Mouse (Mus musculus): ENCODE measurements around the gene Dgki.

Dgki gene

GRCm38 (mm10) chr6:37242100-37242768, 57.8 kb downstream of the Dgki start:
- no peak for DNase-seq (ENCODE audit: low spot score in 2 of 2)

GRCm38 (mm10) chr6:37241434-37241833, 58.5 kb downstream of the Dgki start:
- DNase-seq (ENCODE audit: low spot score in 2 of 2): no peak

GRCm38 (mm10) chr6:37240140-37240539, 59.8 kb downstream of the Dgki start:
- DNase-seq (ENCODE audit: low spot score in 2 of 2): no peak

DNA sequence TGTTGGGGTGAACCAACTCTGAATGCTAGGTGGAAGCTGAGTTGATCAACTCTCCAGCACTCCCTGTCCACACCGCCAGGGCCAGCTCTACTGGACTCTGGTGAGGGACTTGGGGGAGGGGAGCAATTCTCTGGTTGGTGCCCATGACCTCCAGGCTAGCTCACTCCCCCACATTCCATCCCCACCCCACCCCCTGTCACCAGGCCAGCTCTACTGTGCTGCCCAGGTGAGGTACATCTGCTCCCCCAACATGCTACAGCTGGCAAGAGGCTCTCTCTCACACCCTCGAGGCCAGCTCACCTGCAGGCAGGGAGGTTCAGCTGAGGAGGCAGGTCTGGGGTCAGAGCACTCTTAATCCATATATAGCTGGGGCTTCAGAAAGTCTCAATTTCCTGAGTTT, 63.1 kb downstream of the Dgki start:
- DNase-seq (ENCODE audit: low spot score in 2 of 2): no peak

GRCm38 (mm10) chr6:37231148-37231547, 68.8 kb downstream of the Dgki start:
- no peak for DNase-seq (ENCODE audit: low spot score in 2 of 2)

GRCm38 (mm10) chr6:37222947-37223510, 77.0 kb downstream of the Dgki start:
- no peak for DNase-seq (ENCODE audit: low spot score in 2 of 2)

DNA sequence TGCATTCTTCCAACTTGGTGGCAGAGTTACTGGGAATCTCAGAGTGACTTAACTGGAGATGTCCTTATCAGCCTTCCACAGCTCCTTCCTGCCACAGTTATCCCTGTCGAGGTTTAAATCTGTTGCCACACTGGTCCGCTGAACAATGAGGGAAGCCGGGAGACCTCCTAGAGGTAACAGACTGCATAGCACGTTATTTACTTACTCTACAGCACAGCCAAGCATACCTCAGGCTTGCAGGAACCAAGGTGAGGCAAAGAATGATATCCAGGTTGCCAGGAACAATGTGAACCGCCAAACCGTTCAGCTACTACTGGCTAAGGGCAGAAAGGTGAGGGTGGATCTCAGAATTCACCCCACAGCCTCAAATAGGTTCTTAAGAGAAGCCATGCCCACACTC, 78.0 kb downstream of the Dgki start:
- no peak for DNase-seq (ENCODE audit: low spot score in 2 of 2)

DNA sequence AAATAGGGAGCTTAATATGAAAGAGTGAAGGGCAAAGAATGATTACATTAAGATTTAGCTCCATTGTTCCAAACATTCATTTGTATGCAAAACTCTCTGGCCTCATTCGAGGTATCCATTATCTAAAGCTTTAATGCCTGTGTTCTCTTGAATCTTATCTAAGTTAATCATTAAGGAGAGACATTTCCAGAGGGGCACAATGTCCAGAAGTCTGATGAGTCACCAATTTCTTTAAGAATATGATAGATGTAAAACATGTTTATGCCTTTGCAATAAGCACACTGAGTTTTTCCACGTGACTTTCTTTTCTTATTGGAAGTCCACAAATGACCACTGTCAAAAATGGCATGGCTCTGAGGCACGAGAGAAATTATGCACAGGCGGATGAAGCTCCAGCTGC, 80.9 kb downstream of the Dgki start:
- DNase-seq (ENCODE audit: low spot score in 2 of 2): no peak

GRCm38 (mm10) chr6:37216342-37216763, 83.6 kb downstream of the Dgki start:
- DNase-seq (ENCODE audit: low spot score in 2 of 2): no peak

DNA sequence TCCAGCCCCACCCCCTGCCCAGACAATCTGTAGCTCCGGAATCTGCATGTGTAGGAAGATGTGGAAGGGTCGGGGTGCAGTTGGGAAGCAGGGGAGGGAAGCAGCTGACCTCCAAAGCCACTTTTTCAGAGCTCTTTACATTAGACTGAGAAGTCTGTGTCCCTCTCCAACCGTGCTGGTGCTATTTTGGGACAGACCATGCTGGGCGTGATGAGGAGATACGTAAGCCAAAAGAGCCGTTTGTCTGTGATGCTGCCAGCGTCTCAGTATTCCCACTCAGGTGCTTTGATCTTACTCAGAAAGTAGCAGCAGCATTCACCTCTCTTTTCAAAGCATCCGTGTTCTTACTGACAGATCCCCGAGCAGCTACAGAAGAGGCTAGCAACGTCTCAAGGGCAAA, 84.3 kb downstream of the Dgki start:
- no peak for DNase-seq (ENCODE audit: low spot score in 2 of 2)

DNA sequence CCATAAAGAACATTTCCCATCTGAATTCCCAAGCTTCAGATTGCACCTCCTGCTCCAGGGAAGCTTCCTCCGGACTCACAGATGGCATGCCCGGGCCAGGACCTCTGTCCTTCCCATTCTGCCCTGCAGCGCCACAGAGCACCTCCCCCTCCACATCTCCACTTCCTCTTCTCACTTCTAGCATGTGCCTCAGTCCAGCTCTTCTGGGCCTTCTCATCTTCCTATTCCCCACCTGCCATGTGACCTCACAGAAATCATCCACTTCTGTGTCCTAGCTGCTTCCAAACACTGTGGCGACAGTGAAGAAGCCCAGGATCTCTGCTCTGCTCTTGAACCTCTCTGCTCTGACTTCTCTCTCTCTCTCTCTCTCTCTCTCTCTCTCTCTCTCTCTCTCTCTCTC, 87.1 kb downstream of the Dgki start:
- DNase-seq (ENCODE audit: low spot score in 2 of 2): no peak

DNA sequence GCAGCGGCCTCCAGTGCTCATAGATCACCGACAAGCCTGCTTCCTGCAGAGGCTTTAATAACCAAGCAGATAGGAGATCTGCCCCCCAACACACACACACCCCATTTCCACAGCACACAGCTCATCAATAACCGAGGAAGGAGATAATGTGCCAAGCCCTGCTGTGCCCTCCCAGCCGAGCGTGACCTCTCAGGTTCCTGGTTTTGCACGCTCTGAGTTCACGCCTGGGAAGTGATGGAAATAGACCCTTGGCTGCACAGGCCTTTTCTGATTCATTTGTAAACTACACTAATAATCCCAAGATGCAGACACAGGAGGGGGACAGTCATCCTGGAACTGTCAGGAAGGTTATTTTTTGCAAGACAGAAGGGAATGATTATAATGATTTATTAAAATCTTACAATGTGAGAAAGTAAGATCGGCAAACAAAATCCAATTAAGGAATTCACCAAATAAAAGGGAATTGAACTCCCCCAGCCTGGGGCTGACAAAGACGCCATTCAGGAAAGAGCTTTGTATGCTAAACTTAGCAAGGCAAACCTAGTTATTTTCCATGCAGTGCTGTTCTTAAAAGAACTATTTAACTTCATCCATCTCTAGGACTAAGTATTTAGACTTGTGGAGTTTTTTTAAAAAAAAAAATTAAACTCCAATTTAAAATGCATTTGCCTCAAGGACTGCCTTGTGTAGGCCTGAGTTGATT, 88.3 kb downstream of the Dgki start:
- DNase-seq (ENCODE audit: low spot score in 2 of 2): no peak

DNA sequence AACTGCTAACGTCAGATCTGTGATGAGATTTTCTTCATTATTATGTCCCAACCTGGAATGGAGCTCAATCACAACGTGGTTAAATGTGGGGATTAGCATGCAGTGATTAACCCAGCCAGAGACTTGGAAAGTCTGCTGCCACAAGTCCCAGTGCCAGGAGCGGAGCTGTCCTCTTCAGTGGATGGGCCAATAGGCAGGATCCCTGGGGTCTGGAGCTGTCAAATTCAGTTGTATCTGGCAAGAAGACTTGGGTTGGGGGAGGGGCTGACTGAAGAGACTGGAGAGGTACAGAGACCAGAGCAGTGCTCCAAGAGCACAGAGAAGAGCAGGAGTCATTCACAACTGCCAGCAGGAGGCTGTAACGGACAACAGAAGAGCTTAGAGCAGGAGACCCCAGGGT, 97.1 kb downstream of the Dgki start:
- DNase-seq (ENCODE audit: low spot score in 2 of 2): no peak

DNA sequence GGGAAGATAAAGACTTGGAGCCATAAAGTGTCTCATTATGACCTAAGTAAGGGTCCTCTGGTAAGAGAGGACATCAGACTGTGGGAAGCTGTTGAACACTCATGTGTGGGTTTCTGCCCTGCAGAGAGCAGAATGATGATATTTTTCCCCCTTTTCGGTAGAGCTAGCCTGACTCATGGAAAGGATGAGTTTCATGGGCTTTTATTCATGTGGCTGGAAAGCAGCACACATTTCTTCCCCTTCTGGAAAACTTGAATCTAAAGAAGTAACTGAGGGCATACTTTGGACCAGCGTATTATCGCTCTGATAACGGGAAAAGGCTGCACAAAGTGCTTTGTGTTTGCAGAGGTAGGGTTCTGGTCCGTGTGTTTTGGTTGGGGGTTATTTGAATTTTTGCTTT, 99.1 kb downstream of the Dgki start:
- DNase-seq (ENCODE audit: low spot score in 2 of 2): no peak

GRCm38 (mm10) chr6:37199502-37199901, 100.5 kb downstream of the Dgki start:
- no peak for DNase-seq (ENCODE audit: low spot score in 2 of 2)

GRCm38 (mm10) chr6:37197745-37198144, 102.2 kb downstream of the Dgki start:
- no peak for DNase-seq (ENCODE audit: low spot score in 2 of 2)

DNA sequence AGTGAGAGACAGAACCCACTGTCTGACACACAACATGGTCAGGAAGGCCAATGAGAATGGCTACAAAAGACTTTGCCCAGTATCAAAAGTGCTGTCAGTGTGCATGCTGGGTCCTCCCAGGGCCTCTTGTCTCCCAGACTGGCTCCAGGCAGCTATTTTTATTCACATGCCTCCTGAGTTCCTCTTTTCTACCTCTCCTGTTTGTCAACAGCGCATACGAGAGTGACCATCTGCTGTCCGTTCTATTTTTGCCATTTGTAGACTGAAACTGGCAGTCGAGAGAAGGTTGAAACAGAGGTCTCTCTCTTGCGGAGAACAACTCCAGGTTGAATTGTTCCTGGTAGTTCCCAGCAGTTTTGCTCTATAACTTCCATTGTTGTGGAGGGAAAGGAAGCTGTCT, 103.1 kb downstream of the Dgki start:
- DNase-seq (ENCODE audit: low spot score in 2 of 2): no peak

GRCm38 (mm10) chr6:37195766-37196165, 104.2 kb downstream of the Dgki start:
- DNase-seq (ENCODE audit: low spot score in 2 of 2): no peak

DNA sequence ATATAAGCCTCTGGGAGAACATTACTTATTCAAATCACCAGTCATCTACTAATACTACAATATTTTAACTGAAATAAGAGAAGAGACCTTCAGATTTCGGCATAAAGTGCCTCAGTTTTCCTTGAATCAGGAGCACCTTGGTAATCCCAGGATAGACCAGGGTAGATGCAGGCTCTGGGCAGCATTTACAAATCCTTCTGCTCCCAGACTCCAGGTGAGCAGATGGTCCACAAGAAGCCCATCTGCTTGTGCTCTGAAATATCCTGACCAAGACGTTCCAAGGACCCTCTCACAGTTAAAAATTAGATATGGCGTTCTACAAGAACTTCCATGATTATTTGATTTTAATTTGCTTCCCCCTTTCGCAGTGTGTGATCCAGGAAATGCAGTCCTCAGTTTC, 118.0 kb downstream of the Dgki start:
- no peak for DNase-seq (ENCODE audit: low spot score in 2 of 2)

DNA sequence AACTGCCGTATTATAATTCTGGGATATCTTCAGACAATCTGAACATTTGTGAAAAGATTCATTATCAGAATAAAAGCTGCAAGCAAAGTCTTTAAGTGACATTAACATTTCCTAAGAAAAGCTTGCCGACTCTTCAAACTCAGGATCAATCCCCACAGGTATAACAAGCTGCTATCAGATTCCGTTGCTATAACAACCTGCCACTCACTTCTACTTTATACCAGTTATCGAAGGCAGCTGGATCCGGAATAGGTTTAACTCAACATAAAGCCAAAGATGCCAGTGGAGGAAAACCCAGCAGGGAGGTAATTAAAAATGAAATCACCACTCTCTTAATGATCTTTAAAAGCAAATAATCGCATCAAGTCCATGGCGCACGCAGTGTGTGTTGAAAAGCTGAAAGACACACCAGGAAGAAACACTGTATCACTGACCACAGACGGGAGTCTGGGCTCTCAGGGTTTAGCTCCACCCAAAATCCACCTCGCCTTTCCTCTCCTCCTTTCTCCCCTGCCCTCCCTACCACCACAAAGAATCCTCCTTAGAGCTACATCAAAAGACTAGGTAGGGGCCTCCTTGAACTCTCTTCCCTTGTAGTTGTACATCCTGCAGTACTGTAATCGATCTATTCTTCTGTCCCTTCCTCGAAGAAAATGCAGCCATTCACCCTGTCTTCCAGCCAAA, 128.7 kb downstream of the Dgki start:
- DNase-seq (ENCODE audit: low spot score in 2 of 2): no peak

DNA sequence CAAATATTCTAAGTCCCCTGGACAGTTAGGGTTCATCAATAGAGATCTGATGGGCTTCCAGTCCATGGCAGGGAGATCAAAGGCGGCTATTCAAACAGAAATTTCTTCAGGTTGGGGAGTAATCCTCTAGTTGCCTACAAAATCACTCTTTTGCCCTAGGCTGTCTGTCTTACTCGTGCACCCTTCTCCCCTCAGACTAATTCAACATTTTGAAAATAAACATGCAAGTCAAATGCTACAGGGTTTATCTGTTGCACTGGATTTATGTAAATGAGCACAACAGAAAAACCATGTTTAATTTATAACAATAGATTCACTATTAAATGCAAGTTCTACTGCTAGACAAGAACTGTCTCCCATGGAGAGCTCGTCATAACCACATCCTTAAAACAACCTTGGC, 141.1 kb downstream of the Dgki start:
- DNase-seq (ENCODE audit: low spot score in 2 of 2): no peak

GRCm38 (mm10) chr6:37154051-37154450, 145.9 kb downstream of the Dgki start:
- DNase-seq (ENCODE audit: low spot score in 2 of 2): no peak

DNA sequence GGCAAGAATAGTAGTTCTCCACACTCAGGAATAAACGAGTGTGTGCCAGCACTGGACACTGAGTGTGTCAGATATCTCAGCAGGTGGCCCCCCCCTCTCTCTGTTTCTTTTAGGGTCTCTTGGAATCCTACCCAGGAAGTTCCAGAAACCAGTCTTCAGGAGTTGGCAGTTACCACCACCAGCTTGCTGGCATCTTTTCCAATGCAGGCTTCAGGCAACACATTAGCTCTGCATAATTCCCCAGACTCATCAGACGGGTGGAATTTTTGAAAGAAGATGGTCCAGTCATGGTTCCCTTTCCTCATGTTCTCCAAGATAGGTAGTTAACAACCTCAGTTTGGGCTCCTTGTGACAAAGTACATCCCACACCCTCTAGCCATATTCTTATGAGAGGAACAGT, 149.5 kb downstream of the Dgki start:
- DNase-seq (ENCODE audit: low spot score in 2 of 2): no peak

Measured in frontal cortex, postnatal 25 days (tissue).